Mouse (Mus musculus) embryonic facial prominence, embryonic 10.5 days (tissue): ENCODE results near the gene Sf3a3. TPM values are rescaled to one million over a fixed set of nuclear protein-coding genes. Genes with fewer than 3 reads are reported as not detected.
A peak's percentile ranks its signal among the peaks of the same experiment; 100 is the strongest.

Experiments used
- DNase-seq: peaks from one replicate; pipeline ENCODE4 v3.0.0-alpha.2; 2017; ENCODE audit warnings: low spot score
- H3K27ac ChIP-seq: fragments of 300-500 bp; sonication (generic); replicated peaks from 2 replicates; pipeline ENCODE4 v1.5.1; 2016; ENCODE audit warnings: mild to moderate bottlenecking
- H3K27me3 ChIP-seq: fragments of 300-500 bp; sonication (generic); replicated peaks from 2 replicates; pipeline ENCODE4 v1.6.1; 2016; ENCODE audit warnings: low read depth, mild to moderate bottlenecking; ENCODE audit not compliant: poor library complexity, severe bottlenecking
- H3K36me3 ChIP-seq: fragments of 300-500 bp; sonication (generic); replicated peaks from 2 replicates; pipeline ENCODE4 v1.6.1; 2016; ENCODE audit warnings: mild to moderate bottlenecking, moderate library complexity
- H3K4me1 ChIP-seq: fragments of 300-500 bp; sonication (generic); 2 replicates; pipeline ENCODE4 v1.6.1; 2016
- H3K4me3 ChIP-seq: fragments of 300-500 bp; sonication (generic); 2 replicates; pipeline ENCODE4 v1.5.1; 2016; ENCODE audit warnings: mild to moderate bottlenecking, moderate library complexity
- H3K9me3 ChIP-seq: fragments of 300-500 bp; sonication (generic); 2 replicates; pipeline ENCODE4 v1.6.1; 2016; ENCODE audit warnings: mild to moderate bottlenecking
- WGBS: fragments of 180-500 bp; shearing (Covaris S2); methylation state at CpG from one replicate; pipeline ENCODE4 v1.1.7; 2016; 5-methylcytosine and 5-hydroxymethylcytosine counted together
- polyA plus RNA-seq: library from polyadenylated mRNA; unstranded; fragments of >200 nt; fragmentation: Nextera tagmentation; extraction: Ambion mirVana; gene quantifications from 2 replicates; pipeline ENCODE4 v1.2.1, GENCODE M21; 2016

The Sf3a3 gene
- 265 and 267 TPM in 2 replicates for polyA plus RNA-seq

DNA sequence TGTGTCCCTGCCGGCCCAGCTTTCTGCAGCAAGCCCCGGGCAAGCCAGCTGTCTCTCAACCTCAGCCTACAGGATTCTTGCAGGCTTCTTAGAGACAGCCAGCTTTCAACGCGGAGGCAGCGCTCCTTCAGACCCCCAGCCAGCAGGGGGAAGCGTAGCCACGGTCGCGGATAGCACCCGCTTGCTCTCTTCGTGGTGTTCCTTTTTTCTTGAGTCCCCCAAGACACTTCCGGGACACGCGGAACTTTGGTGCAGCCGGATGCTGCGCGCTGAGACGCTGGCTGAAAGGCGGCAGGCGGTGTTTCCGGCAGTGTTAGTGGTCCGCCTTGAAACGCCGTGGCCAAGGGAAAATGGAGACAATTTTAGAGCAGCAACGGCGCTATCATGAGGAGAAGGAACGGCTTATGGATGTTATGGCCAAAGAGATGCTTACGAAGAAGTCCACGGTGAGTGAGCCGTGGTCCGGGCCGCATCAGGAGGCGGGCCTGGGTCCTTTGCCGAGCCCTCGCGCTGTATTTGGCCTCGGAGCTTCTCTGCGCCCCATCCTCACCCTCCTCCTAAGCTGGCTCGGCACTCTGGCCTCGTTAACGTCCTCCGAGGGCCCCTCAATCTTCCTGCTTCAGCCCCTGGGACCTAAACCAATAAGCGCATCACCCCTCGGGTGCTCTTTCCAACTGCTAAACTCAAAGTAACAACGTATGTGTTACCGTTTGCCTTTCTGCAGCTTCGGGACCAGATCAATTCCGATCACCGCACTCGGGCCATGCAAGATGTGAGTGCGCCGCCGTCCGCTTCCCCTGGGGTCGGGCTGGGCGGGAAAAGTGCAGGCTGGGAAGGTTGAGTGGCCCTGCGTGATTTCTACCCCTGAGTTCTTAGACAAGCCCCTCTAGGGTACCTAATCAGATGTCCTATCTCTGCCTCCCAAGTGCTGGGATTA is at the start of gene Sf3a3:
Gene Sf3a3, plus strand, starts transcription at position 232 of the 937 bp plus-strand sequence.
- H3K9me3 ChIP-seq, result no peaks in the 10 kb centered on the region
- peak; percentile 95 for DNase-seq
- WGBS, result under 1% methylated on average over 57 of the region's 57 CpGs
- H3K27me3 ChIP-seq, result 0 out of 2 replicates have a peak, but pooled peaks cover 1% of the 10 kb centered on the region
- peak within 1 kb of the TSS; percentile 88 for H3K27ac ChIP-seq
- peaks cover 43% of the 10 kb centered on the region for H3K36me3 ChIP-seq
- H3K4me1 ChIP-seq, result peaks cover 25% of the 10 kb centered on the region
- H3K4me3 ChIP-seq, result peak within 1 kb of the TSS; percentile 73

DNA sequence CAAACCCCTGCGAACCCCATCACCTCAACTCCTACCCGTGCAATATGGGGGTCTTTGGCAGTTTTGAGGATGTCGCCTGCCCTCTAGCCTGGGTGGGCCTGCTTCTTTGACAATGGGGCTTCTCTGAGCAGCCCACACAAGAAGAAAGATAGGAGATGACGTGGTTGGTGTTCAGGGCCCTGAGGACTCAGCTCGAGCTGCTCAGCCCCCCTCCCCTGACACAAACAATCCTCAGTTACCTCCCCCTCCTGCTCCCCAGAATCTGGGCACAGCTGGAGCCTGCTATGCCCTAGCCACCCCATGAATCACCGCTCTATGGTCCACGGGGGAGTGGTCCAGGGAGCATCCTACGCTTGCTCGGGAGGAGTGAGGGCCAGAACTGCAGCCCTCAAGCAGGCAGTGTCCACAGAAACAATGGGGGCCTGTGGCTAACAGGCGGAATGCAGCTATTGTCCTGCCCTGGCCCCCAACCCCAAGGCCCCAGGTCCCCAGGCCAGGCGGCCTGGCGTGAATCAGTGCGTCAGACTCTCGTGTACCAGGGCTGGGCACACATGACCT is 47.0 kb upstream of the Sf3a3 start:
- Histone ChIP-seq H3K27me3 (peaks cover 97% of the 10 kb centered on the region), H3K4me3 (no peak overlapping the region), H3K4me1 (peaks cover 37% of the 10 kb centered on the region), H3K36me3 (no peaks in the 10 kb centered on the region), H3K9me3 (no peaks in the 10 kb centered on the region), H3K27ac (peak overlapping the region; percentile 31; the same call in 1 of the 2 replicates)
- no peak for DNase-seq
- 24% methylated on average over 14 of the region's 14 CpGs for WGBS

DNA sequence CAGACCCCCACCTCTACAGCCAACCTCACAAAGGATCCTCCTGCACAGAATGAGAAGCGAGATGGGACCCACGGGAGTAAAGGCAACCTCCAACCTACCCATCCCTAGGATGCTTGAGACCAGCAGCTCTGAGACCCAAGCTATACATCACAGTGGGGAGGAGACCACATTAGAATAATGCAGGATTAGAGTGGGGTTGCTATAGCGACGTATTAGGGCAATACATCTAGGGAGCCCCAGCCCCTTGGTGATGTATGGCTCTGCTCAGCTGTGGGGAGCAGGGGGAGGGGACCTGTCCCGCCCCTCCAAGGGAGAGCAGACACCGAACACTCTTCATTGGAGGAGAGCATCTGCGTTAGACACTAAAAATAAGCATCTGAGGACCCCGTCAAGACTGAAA is 46.5 kb upstream of the Sf3a3 start:
- DNase-seq, result no peak
- Histone ChIP-seq H3K4me1 (peaks cover 42% of the 10 kb centered on the region), H3K4me3 (no peak overlapping the region), H3K9me3 (no peaks in the 10 kb centered on the region), H3K36me3 (no peaks in the 10 kb centered on the region), H3K27ac (no peak overlapping the region), H3K27me3 (peaks cover 97% of the 10 kb centered on the region)
- 15% methylated on average over 8 of the region's 8 CpGs for WGBS

DNA sequence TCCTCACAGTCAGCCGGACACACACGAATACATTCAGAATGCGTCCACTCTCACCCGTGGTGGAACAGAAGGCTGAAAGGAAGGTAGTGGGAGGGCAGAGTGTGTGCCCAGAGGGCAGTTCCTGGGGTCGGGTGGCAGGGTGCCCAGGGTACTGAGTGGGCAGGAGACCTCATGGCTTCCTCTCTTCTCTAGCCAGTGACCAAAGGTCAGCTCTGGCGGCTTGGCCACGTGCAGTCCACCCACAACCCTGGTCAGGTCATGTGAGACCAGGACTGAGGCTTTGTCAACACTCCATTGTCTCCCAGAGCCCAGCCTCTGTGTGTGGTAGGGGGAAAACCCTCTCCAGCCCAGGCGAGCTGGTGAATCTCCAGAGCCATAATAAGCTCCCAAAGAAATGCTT is 44.3 kb upstream of the Sf3a3 start:
- no peak overlapping the region for H3K27ac ChIP-seq
- WGBS, result 70% methylated on average over 8 of the region's 8 CpGs
- H3K4me1 ChIP-seq, result peaks cover 50% of the 10 kb centered on the region
- H3K36me3 ChIP-seq, result no peaks in the 10 kb centered on the region
- H3K27me3 ChIP-seq, result peaks cover 92% of the 10 kb centered on the region
- no peaks in the 10 kb centered on the region for H3K9me3 ChIP-seq
- no peak overlapping the region for H3K4me3 ChIP-seq
- DNase-seq, result no peak

DNA sequence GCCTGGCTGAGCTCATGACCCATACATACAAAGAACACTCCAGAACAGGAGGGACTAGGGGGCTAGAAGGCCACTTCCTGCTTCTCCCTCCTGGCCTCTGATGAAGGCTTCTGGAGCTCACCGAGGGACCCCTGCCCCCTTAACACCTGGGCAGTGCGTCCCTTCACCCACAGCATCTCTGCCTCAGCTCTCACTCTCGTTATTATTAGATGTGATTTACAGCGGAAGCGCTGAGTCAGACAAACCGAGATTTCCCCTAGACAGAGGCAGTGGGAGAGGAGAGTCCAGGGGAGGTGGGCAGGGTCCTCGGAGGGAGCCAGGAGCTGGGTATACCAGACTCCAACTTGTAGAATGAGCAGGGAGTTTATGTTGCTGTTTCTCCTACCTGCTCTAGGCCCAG is 43.0 kb upstream of the Sf3a3 start:
- H3K36me3 ChIP-seq, result peaks cover 6% of the 10 kb centered on the region; the same call in 1 of the 2 replicates
- H3K4me3 ChIP-seq, result peak overlapping the region; percentile 51; the same call in 1 of the 2 replicates
- 36% methylated on average over 7 of the region's 7 CpGs for WGBS
- H3K4me1 ChIP-seq, result peaks cover 48% of the 10 kb centered on the region
- no peak for DNase-seq
- H3K27ac ChIP-seq, result 0 out of 2 replicates have a peak overlapping the region, but pooled peaks have one; percentile 44
- H3K27me3 ChIP-seq, result peaks cover 79% of the 10 kb centered on the region
- H3K9me3 ChIP-seq, result no peaks in the 10 kb centered on the region

DNA sequence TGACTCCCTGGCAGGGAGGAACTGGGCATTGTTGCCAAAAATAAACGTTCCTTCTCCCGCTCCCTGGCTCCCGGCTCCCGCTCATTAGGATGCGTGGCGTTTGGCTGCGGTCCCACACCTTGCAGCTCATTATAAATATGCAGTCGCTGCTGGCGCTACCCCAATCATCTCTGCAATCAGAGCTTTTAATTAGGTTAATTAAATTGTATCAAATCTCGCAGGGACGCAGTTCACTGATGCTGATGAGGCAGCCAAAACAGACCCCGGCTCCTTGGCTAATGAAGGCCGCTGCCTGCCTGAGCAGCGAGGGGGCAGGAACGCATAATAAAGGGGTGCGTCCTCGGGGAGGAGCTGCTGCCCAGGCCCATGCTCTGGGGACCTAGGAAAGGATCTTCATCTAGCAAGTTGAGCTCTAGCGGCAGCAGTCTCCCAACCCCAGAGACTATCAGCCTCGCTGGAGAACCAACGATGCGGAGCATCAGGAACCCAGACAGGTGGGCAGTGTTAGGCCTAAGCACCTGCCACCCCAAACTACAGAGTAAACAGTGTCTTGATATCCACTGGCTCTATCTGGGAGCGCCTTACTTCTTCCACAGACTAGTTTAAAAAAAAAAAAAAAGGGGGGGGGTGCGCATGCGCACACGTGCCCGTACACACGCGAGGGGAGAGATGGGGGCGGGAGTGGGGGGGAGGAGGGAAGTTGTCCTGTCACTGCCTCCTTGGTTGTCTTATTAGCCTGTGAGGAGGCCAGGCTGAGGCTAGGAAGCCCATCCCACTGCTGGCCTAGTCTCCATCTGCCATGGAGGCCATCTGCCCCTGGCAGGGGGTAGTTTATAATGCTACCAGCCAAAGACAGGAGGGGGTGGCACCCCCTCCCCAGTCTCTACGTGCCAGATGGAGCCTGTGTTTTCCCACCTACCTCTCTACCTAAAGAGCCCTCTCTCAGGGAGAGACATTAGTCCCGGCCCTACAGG is 41.9 kb upstream of the Sf3a3 start:
- peaks cover 68% of the 10 kb centered on the region for H3K27me3 ChIP-seq
- peak overlapping the region; percentile 51 for H3K4me3 ChIP-seq

DNA sequence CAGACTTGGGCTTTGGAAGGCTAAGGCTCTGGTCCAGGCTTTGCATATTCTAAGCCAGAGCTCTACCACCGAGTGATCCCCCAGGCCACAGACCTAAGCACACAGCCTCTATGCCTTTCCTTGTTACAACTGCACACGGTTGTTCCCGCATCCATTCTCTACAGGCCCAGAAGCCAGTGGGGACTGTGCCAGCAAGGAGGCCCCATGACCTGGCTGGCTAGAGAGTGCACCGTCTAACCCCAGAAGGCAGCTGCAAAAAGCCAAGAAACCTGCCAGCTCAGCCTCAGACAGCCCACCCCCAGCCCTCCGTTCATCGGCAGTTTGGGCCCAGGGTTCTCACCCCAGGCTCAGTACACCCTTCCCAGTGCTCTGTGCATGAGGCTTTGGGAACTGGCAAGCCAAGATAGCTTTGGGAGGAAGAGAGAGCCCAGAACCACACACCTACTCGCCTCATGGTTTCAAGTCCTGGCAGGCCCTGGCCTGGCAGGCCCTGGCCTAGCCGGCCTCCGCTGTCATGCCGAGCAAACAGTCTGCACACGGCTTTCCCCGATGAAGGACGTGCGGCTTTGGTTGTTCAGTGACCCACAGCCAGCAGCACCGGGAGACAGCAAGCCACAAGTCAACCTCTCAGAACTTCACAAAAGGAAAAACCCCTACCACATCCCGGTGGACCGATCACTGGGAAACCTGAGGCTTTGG is 40.1 kb upstream of the Sf3a3 start:
- H3K27me3 ChIP-seq, result peaks cover 50% of the 10 kb centered on the region
- peak overlapping the region; percentile 48; the same call in 1 of the 2 replicates for H3K27ac ChIP-seq
- peaks cover 34% of the 10 kb centered on the region for H3K36me3 ChIP-seq
- H3K4me3 ChIP-seq, result no peak overlapping the region
- H3K4me1 ChIP-seq, result peaks cover 34% of the 10 kb centered on the region
- H3K9me3 ChIP-seq, result no peaks in the 10 kb centered on the region
- WGBS, result 56% methylated on average over 17 of the region's 17 CpGs
- no peak for DNase-seq

More for the DNA sequence above, 41.9 kb upstream of the Sf3a3 start:
- WGBS, result 3% methylated on average over 30 of the region's 31 CpGs
- H3K4me1 ChIP-seq, result peaks cover 42% of the 10 kb centered on the region
- no peaks in the 10 kb centered on the region for H3K9me3 ChIP-seq
- peak; percentile 39 for DNase-seq
- peak overlapping the region; percentile 44; the same call in 1 of the 2 replicates for H3K27ac ChIP-seq
- H3K36me3 ChIP-seq, result peaks cover 16% of the 10 kb centered on the region

DNA sequence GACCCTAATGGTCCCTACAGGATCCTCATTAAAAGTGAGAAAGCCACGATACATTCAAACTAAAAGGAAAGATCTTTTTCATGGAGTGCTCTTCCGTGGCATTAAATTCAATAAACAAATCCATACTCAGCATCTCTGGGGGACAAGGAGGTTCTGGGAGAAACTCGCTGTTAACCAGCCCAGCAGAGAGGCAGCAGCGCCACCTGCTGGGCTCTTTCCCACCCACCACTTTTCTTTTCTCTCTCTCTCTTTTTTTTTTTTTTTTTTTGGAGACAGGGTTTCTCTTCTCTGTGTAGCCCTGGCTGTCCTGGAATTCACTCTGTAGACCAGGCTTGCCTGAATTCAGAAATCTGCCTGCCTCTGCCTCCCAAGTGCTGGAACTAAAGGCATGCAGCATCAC is 39.5 kb upstream of the Sf3a3 start:
- DNase-seq, result peak; percentile 81
- Histone ChIP-seq H3K9me3 (no peaks in the 10 kb centered on the region), H3K4me3 (no peak overlapping the region), H3K27ac (no peak overlapping the region), H3K36me3 (peaks cover 39% of the 10 kb centered on the region), H3K4me1 (peaks cover 34% of the 10 kb centered on the region), H3K27me3 (peaks cover 48% of the 10 kb centered on the region)
- WGBS, result under 1% methylated on average over 4 of the region's 4 CpGs

DNA sequence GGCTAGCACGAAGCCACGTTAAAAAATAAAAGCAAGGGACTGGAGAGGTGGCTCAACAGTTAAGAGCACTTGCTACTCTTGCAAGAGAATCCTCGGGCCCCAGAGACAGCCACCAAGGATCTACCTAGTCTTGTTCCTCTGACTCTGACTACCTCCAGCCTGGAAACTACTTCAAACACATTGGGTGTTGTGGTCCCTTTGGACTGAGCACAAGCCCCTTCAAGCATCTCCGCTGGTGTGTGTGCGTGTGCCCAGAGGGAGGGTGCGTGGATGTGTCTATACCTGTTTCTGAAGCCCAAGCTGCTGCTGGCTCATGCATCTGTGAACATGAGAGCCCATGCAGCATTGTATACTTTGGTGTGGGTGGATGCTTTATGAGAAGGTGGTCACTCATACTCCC is 38.6 kb upstream of the Sf3a3 start:
- 84% methylated on average over 6 of the region's 6 CpGs for WGBS
- Histone ChIP-seq H3K9me3 (no peaks in the 10 kb centered on the region), H3K27me3 (peaks cover 38% of the 10 kb centered on the region), H3K4me3 (no peak overlapping the region), H3K36me3 (peaks cover 49% of the 10 kb centered on the region), H3K4me1 (peaks cover 34% of the 10 kb centered on the region), H3K27ac (no peak overlapping the region)
- no peak for DNase-seq

DNA sequence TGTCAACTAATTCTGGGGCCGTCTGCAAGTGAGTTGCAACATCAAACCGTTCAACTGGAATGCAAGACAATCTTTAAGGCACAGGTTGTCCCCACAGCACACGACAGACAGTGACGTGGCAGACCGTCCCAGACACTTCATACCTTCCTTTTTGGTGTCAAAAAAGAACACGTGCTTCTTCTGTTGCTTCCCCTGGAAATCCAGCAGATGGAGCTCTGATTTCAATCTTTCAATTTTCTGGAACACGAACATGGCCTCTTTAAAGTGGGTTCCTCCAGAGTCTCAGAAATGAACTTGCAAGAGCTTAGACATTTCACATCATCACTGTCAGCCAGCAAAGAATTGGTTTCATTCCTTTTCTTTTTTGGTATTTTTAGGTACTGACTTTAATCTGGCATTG is 32.3 kb upstream of the Sf3a3 start:
- Histone ChIP-seq H3K4me1 (no peaks in the 10 kb centered on the region), H3K4me3 (no peak overlapping the region), H3K9me3 (no peaks in the 10 kb centered on the region), H3K27me3 (no peaks in the 10 kb centered on the region), H3K27ac (no peak overlapping the region), H3K36me3 (peaks cover 94% of the 10 kb centered on the region)
- no peak for DNase-seq
- 64% methylated on average over 7 of the region's 7 CpGs for WGBS

DNA sequence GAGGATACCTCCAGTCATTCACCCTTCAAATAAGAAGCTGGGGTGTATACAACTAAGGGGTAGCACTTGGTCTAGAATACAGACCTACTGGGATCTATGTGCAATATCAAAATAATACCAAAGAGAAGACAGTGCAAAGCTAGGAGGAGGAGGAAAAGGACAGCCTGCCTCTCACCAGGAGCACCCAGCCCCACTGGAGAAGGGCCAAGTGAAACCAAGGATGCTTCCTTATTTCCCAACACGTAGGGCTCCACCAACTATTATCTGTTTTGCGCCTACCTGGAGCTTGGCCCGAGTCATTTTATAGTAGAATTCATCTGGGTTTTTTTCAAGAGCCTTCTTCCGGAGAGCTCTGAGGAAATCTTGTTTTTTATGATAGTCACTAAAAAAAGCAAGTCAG is 31.1 kb upstream of the Sf3a3 start:
- WGBS, result 95% methylated on average over 4 of the region's 4 CpGs
- Histone ChIP-seq H3K27me3 (no peaks in the 10 kb centered on the region), H3K9me3 (no peaks in the 10 kb centered on the region), H3K27ac (no peak overlapping the region), H3K36me3 (peaks cover 94% of the 10 kb centered on the region), H3K4me3 (no peak overlapping the region), H3K4me1 (no peaks in the 10 kb centered on the region)
- no peak for DNase-seq
